Mouse (Mus musculus) heart, embryonic 16.5 days (tissue): ENCODE data around the gene Cdc14b. TPM values are rescaled to one million over a fixed set of nuclear protein-coding genes. Genes with fewer than 3 reads are reported as not detected.

Source experiments
- ATAC-seq: fragments of 200-750 bp; cut with Nextera tagmentation; replicated peaks from 2 replicates; pipeline ENCODE4 v1.8.0; 2017; ENCODE audit warnings: moderate number of reproducible peaks; ENCODE audit not compliant: insufficient read depth, low FRiP score; ENCODE audit errors: extremely low read depth
- H3K27ac ChIP-seq: fragments of 300-500 bp; sonication (generic); 2 replicates; pipeline ENCODE4 v1.5.1; 2014; ENCODE audit warnings: mild to moderate bottlenecking, low read length, control low read depth, moderate library complexity
- H3K27me3 ChIP-seq: fragments of 300-500 bp; sonication (generic); 2 replicates; pipeline ENCODE4 v1.6.1; 2014; ENCODE audit warnings: low read length, mixed read lengths; ENCODE audit not compliant: control insufficient read depth, insufficient read depth
- H3K36me3 ChIP-seq: fragments of 300-500 bp; sonication (generic); 2 replicates; pipeline ENCODE4 v1.6.1; 2014; ENCODE audit not compliant: control insufficient read depth, insufficient read depth
- H3K4me1 ChIP-seq: fragments of 300-500 bp; sonication (generic); 2 replicates; pipeline ENCODE4 v1.6.1; 2014; ENCODE audit warnings: low read length, mixed read lengths; ENCODE audit not compliant: control insufficient read depth, insufficient read depth
- H3K4me2 ChIP-seq: fragments of 300-500 bp; sonication (generic); 2 replicates; pipeline ENCODE4 v1.6.1; 2014; ENCODE audit warnings: low read depth, mild to moderate bottlenecking, control low read depth, low read length
- H3K4me3 ChIP-seq: fragments of 300-500 bp; sonication (generic); 2 replicates; pipeline ENCODE4 v1.5.1; 2014; ENCODE audit warnings: mild to moderate bottlenecking, control low read depth, low read length
- H3K9ac ChIP-seq: fragments of 300-500 bp; sonication (generic); 2 replicates; pipeline ENCODE4 v1.6.1; 2014; ENCODE audit warnings: low read length, control low read depth
- H3K9me3 ChIP-seq: fragments of 300-500 bp; sonication (generic); replicated peaks from 2 replicates; pipeline ENCODE4 v1.6.1; 2016; ENCODE audit warnings: low read length; ENCODE audit not compliant: control insufficient read depth
- WGBS: fragments of 180-500 bp; shearing (Covaris S2); extraction: QIAGEN DNeasy Blood & Tissue Kit; methylation state at CpG from one replicate; pipeline ENCODE4 v1.1.7; 2014; 5-methylcytosine and 5-hydroxymethylcytosine counted together
- polyA plus RNA-seq: library from polyadenylated mRNA; unstranded; fragments of >200 nt; fragmentation: Nextera tagmentation; extraction: Ambion mirVana; gene quantifications from 2 replicates; pipeline ENCODE4 v1.2.1, GENCODE M21; 2015

Gene Cdc14b
- polyA plus RNA-seq, 1 experiment from 2014 or later = 15.5 TPM

DNA sequence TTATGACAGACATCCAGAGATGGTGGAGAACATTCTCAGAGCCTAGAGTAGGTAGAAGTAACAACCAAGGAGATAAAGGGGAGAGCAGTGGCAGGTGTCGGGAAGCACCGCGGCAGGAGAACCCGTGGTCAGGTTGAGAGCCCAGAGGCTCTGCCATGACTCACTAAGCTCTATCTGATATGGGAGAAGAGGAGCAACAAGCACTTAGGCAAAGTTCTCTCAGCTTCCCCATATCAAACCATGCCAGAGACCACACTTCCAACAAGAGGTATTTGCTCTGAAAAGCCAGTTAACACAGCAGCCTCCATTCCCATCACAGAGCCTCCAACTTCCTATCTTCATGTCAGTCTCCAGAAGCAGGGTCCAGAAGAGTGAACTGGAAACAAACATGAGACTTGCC, 74.2 kb downstream of the Cdc14b start:
- H3K9me3 ChIP-seq = no peaks in the 10 kb centered on the region
- no peaks in the 10 kb centered on the region for H3K27me3 ChIP-seq
- no peak overlapping the region for H3K4me3 ChIP-seq
- peaks cover 14% of the 10 kb centered on the region for H3K36me3 ChIP-seq
- H3K27ac ChIP-seq = no peak overlapping the region
- WGBS = 83% methylated on average over 4 of the region's 4 CpGs
- H3K4me2 ChIP-seq = no peak overlapping the region
- H3K9ac ChIP-seq = no peak overlapping the region
- no peak for ATAC-seq
- peaks cover 3% of the 10 kb centered on the region; the same call in 1 of the 2 replicates for H3K4me1 ChIP-seq

DNA sequence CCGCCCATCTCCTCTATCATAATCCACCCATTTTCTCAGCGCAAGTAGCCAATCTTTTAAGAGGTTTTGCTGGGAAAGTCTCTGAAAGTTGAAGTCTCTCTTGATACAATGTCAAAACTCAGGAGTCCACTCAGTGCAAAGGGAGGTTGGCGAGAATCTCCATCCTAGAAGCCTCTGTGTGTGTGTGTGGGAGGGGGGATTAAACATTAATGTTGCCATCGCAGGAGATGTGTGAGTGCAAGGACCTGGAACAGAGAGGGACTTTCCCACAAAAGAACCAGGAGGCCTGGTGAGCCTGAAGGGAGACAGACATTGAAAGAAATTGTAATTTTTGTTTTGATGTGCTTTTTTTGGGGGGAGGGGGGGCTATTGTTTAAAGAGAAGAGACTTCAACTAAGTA, 76.8 kb downstream of the Cdc14b start:
- WGBS = 79% methylated on average over 4 of the region's 4 CpGs
- no peaks in the 10 kb centered on the region for H3K27me3 ChIP-seq
- H3K27ac ChIP-seq = no peak overlapping the region
- no peaks in the 10 kb centered on the region for H3K9me3 ChIP-seq
- H3K4me1 ChIP-seq = no peaks in the 10 kb centered on the region
- H3K9ac ChIP-seq = no peak overlapping the region
- no peak overlapping the region for H3K4me3 ChIP-seq
- no peak overlapping the region for H3K4me2 ChIP-seq
- H3K36me3 ChIP-seq = peaks cover 14% of the 10 kb centered on the region
- ATAC-seq = no peak

GRCm38 (mm10) chr13:64197899-64198298, 77.2 kb downstream of the Cdc14b start:
- H3K4me2 ChIP-seq = no peak overlapping the region
- peaks cover 14% of the 10 kb centered on the region for H3K36me3 ChIP-seq
- H3K4me3 ChIP-seq = no peak overlapping the region
- WGBS = 70% methylated on average over 6 of the region's 6 CpGs
- ATAC-seq = no peak
- H3K27ac ChIP-seq = no peak overlapping the region
- H3K9me3 ChIP-seq = no peaks in the 10 kb centered on the region
- no peaks in the 10 kb centered on the region for H3K27me3 ChIP-seq
- H3K4me1 ChIP-seq = no peaks in the 10 kb centered on the region
- H3K9ac ChIP-seq = no peak overlapping the region

- H3K36me3 ChIP-seq = peaks cover 17% of the 10 kb centered on the region
- no peaks in the 10 kb centered on the region for H3K27me3 ChIP-seq
- H3K4me2 ChIP-seq = no peak overlapping the region
- no peak overlapping the region for H3K9ac ChIP-seq
- H3K27ac ChIP-seq = peak overlapping the region; percentile 65
- H3K4me3 ChIP-seq = no peak overlapping the region
- H3K4me1 ChIP-seq = peaks cover 10% of the 10 kb centered on the region
- peak; percentile 73 for ATAC-seq
- H3K9me3 ChIP-seq = no peaks in the 10 kb centered on the region
Measured at GRCm38 (mm10) chr13:64187065-64187464, 88.0 kb downstream of the Cdc14b start.

- H3K27ac ChIP-seq = peak overlapping the region; percentile 65
- H3K9me3 ChIP-seq = no peaks in the 10 kb centered on the region
- no peak overlapping the region for H3K4me3 ChIP-seq
- ATAC-seq = no peak
- H3K27me3 ChIP-seq = no peaks in the 10 kb centered on the region
- H3K36me3 ChIP-seq = peaks cover 18% of the 10 kb centered on the region
- no peak overlapping the region for H3K9ac ChIP-seq
- no peak overlapping the region for H3K4me2 ChIP-seq
- 89% methylated on average over 4 of the region's 4 CpGs for WGBS
- H3K4me1 ChIP-seq = peaks cover 10% of the 10 kb centered on the region
Measured at GRCm38 (mm10) chr13:64186516-64186915, 88.6 kb downstream of the Cdc14b start.

- Histone ChIP-seq H3K4me2 (no peak overlapping the region), H3K36me3 (peaks cover 23% of the 10 kb centered on the region), H3K9ac (no peak overlapping the region), H3K27ac (no peak overlapping the region), H3K4me1 (peaks cover 10% of the 10 kb centered on the region), H3K4me3 (no peak overlapping the region), H3K27me3 (no peaks in the 10 kb centered on the region), H3K9me3 (no peaks in the 10 kb centered on the region)
- ATAC-seq = no peak
- WGBS = 89% methylated on average over 9 of the region's 9 CpGs
Measured at GRCm38 (mm10) chr13:64185586-64185985, 89.5 kb downstream of the Cdc14b start.

- H3K27ac ChIP-seq = no peak overlapping the region
- H3K4me1 ChIP-seq = peaks cover 10% of the 10 kb centered on the region
- peaks cover 23% of the 10 kb centered on the region for H3K36me3 ChIP-seq
- H3K9ac ChIP-seq = no peak overlapping the region
- ATAC-seq = no peak
- H3K27me3 ChIP-seq = no peaks in the 10 kb centered on the region
- H3K4me2 ChIP-seq = no peak overlapping the region
- 68% methylated on average over 7 of the region's 7 CpGs for WGBS
- H3K4me3 ChIP-seq = no peak overlapping the region
- no peaks in the 10 kb centered on the region for H3K9me3 ChIP-seq
Measured at GRCm38 (mm10) chr13:64185176-64185575, 89.9 kb downstream of the Cdc14b start.

DNA sequence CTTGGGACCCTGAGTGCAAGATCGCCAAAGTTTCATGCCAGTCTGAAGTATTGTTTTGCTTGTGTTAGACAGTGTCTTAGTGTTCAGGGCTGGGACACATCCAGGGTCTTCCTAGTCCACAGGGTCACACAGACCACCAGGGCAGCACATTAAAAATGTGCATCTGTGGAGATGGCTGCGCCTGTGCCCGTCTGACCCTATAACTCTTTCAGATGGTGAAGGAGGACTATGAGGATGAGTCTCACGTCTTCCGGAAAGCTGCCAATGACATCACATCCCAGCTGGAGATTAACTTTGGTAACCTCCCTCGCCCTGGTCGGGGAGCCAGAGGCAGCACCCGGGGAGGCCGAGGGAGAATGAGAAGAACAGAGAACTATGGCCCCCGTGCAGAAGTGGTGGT, 90.7 kb downstream of the Cdc14b start:
- H3K9me3 ChIP-seq = no peaks in the 10 kb centered on the region
- WGBS = 79% methylated on average over 10 of the region's 10 CpGs
- H3K4me1 ChIP-seq = peaks cover 10% of the 10 kb centered on the region
- H3K36me3 ChIP-seq = peaks cover 23% of the 10 kb centered on the region
- H3K4me2 ChIP-seq = no peak overlapping the region
- H3K4me3 ChIP-seq = no peak overlapping the region
- no peak overlapping the region for H3K9ac ChIP-seq
- H3K27me3 ChIP-seq = no peaks in the 10 kb centered on the region
- H3K27ac ChIP-seq = no peak overlapping the region
- ATAC-seq = no peak

GRCm38 (mm10) chr13:64183583-64183982, 91.5 kb downstream of the Cdc14b start:
- H3K4me3 ChIP-seq = no peak overlapping the region
- no peak for ATAC-seq
- H3K27ac ChIP-seq = no peak overlapping the region
- no peak overlapping the region for H3K4me2 ChIP-seq
- H3K9ac ChIP-seq = no peak overlapping the region
- no peaks in the 10 kb centered on the region for H3K9me3 ChIP-seq
- peaks cover 23% of the 10 kb centered on the region for H3K36me3 ChIP-seq
- H3K27me3 ChIP-seq = no peaks in the 10 kb centered on the region
- H3K4me1 ChIP-seq = peaks cover 10% of the 10 kb centered on the region
- WGBS = 86% methylated on average over 4 of the region's 4 CpGs

DNA sequence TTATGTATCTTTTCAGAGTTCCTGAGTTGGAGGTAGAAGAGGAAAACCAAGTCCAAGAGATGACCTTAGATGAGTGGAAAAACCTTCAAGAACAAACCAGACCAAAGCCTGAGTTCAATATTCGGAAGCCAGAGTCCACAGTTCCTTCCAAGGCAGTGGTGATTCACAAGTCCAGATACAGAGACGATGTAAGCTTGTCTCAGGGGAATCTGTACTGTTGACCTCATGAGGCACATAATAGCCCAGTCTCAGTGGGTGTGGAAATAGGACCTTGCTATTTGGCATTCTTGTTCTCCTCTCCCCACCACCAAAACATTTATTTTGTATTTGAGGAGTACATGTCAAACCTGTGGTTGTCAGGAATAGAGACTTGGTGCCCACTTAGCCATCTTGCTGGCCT, 93.0 kb downstream of the Cdc14b start:
- no peak for ATAC-seq
- Histone ChIP-seq H3K9me3 (no peaks in the 10 kb centered on the region), H3K4me2 (no peak overlapping the region), H3K36me3 (peaks cover 33% of the 10 kb centered on the region), H3K27ac (no peak overlapping the region), H3K4me3 (no peak overlapping the region), H3K4me1 (peaks cover 5% of the 10 kb centered on the region), H3K27me3 (no peaks in the 10 kb centered on the region), H3K9ac (no peak overlapping the region)
- WGBS = 66% methylated on average over 2 of the region's 2 CpGs
